Mouse (Mus musculus) liver, adult 2 months (tissue): ENCODE measurements around the gene Cdkl1.

Experiments
- CTCF ChIP-seq: fragments of 200-500 bp; IDR thresholded peaks from 2 replicates; pipeline ENCODE4 v1.5.1; 2011; ENCODE audit warnings: low read depth, low read length, control low read depth
- POLR2A ChIP-seq: fragments of 200-500 bp; IDR thresholded peaks from 2 replicates; pipeline ENCODE4 v1.6.1; 2011; ENCODE audit warnings: low read length, control low read depth; ENCODE audit not compliant: insufficient read depth; ENCODE audit errors: extremely low read depth

GRCm38 (mm10) chr12:69761603-69762002, 29.5 kb downstream of the Cdkl1 start:
- no peak for TF ChIP-seq POLR2A
- TF ChIP-seq CTCF: no peak
